Mouse (Mus musculus): Measurements from ENCODE around the gene Mansc4.

Mansc4 gene

GRCm38 (mm10) chr6:147076878-147077277, 10.0 kb downstream of the Mansc4 start:
- peak in 1 of 2 experiments; percentile 26 for DNase-seq

GRCm38 (mm10) chr6:147075808-147076387, 10.9 kb downstream of the Mansc4 start:
- DNase-seq, result no peak

- no peak for DNase-seq
Measured at GRCm38 (mm10) chr6:147064944-147065261, 21.9 kb downstream of the Mansc4 start.

- no peak for DNase-seq
Measured at GRCm38 (mm10) chr6:147064226-147064943, 22.4 kb downstream of the Mansc4 start.

GRCm38 (mm10) chr6:147062694-147063093, 24.1 kb downstream of the Mansc4 start:
- no peak for DNase-seq

- no peak for DNase-seq
Measured at GRCm38 (mm10) chr6:147062034-147062433, 24.8 kb downstream of the Mansc4 start.

- DNase-seq, result no peak
Measured at GRCm38 (mm10) chr6:147061630-147062029, 25.2 kb downstream of the Mansc4 start.

- no peak for DNase-seq
Measured at GRCm38 (mm10) chr6:147059326-147059725, 27.5 kb downstream of the Mansc4 start.

- no peak for DNase-seq
Measured at GRCm38 (mm10) chr6:147055374-147055977, 31.4 kb downstream of the Mansc4 start.

- no peak for DNase-seq
Measured at GRCm38 (mm10) chr6:147053785-147054646, 32.8 kb downstream of the Mansc4 start.

GRCm38 (mm10) chr6:147052440-147052839, 34.4 kb downstream of the Mansc4 start:
- DNase-seq, result no peak

GRCm38 (mm10) chr6:147051666-147052065, 35.2 kb downstream of the Mansc4 start:
- no peak for DNase-seq

- no peak for DNase-seq
Measured at GRCm38 (mm10) chr6:147049239-147049805, 37.5 kb downstream of the Mansc4 start.

- no peak for DNase-seq
Measured at GRCm38 (mm10) chr6:147043633-147044032, 43.2 kb downstream of the Mansc4 start.

- peak; percentile 97 for DNase-seq
Measured at GRCm38 (mm10) chr6:147042291-147043290, 44.2 kb downstream of the Mansc4 start, which contains the start of gene Mrps35. Mrps35 (plus strand) TSS chr6:147042764.

GRCm38 (mm10) chr6:147032303-147032925, 54.4 kb downstream of the Mansc4 start, which contains the start of gene Rep15:
Rep15 (plus strand) TSS chr6:147032584.
- peak; percentile 24 to 35 for DNase-seq

- DNase-seq, result peak; percentile 79 to 85
Measured at GRCm38 (mm10) chr6:147030096-147030885, 56.5 kb downstream of the Mansc4 start.

GRCm38 (mm10) chr6:147029591-147029990, 57.2 kb downstream of the Mansc4 start:
- DNase-seq, result peak; percentile 45 to 50

GRCm38 (mm10) chr6:147028396-147028795, 58.4 kb downstream of the Mansc4 start:
- no peak for DNase-seq

All from cerebellum, postnatal 10 days (tissue).